Mouse (Mus musculus) olfactory bulb, adult 2 months (tissue): Measurements from ENCODE around the gene Bmp2k.

Experiments used
- CTCF ChIP-seq: fragments of 200-500 bp; IDR thresholded peaks from 2 replicates; pipeline ENCODE4 v1.5.1; 2012; ENCODE audit warnings: low read depth, mild to moderate bottlenecking, low read length, moderate library complexity; ENCODE audit not compliant: insufficient read depth
- POLR2A ChIP-seq: fragments of 200-500 bp; IDR thresholded peaks from 2 replicates; pipeline ENCODE4 v1.6.1; 2012; ENCODE audit warnings: mild to moderate bottlenecking, low read depth, low read length, moderate library complexity; ENCODE audit not compliant: insufficient read depth

DNA sequence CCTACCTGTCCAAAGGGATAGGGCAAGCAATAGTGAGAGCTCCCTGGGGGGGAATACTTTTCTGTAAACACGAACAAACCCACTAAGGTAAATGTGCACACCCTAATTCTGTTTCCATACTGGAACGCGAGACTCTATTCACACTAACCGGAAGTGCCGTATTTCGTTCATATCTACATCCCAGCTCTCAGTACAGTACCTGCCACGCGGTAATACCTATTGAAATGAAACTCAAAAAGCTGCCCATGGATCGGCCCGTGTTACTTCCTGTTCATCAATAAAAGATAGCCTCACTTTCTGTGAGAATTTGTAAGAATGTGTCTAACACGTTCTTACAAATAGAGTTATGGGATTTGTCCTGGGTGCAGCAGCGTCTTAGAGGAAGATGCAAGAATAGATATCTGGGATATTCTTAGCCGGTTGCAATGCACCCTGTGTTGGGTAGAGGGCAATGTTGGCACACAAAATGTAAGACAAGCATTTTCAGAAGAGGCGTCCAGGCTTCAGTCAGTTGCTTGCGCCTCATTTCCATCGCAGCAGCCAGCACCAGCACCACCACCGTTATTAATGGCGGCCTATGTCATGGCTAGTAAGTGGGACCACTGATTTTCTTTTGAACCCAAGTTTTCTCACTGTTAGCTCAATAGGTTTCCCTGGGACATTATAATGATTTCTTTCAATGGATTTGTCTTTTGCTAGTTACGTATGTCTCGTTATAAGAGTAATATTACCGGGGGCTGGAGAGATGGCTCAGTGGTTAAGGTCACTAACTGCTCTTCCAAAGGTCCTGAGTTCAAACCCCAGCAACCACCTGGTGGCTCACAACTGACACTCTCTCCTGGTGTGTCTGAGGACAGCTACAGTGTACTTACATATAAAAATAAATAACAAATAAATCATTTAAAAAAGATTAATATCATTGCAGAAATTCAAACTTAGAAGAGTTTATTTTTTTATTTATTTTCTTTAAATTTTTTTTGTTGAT lies 131.0 kb downstream of the Bmp2k start:
- TF ChIP-seq CTCF (0 out of 2 replicates have a peak, but pooled peaks have one; percentile 27), POLR2A (no peak)
